In genomic region chr11:53091596-53091995, GRCm38 (mm10) we compare ENCODE assay signal across 14 mouse cellular contexts.
"Had no signal": no experiment of that assay in that cellular context is flagged by ENCODE, and none has a peak within 500 bp of the region (broad histone marks: within the 10 kb centered on the region; RNA-seq: fewer than 3 reads in every experiment).

No protein-coding gene starts in this region.

- ATAC-seq: midbrain, embryonic 15.5 days had no signal

- H3K27ac ChIP-seq: layer of hippocampus, adult 2 months; liver, embryonic 13.5 days; midbrain, embryonic 12.5 days; midbrain, embryonic 15.5 days; neural tube, embryonic 13.5 days had no signal

- H3K4me1 ChIP-seq: liver, embryonic 13.5 days; midbrain, embryonic 12.5 days had no signal

- H3K36me3 ChIP-seq: liver, embryonic 13.5 days; midbrain, embryonic 12.5 days; midbrain, embryonic 15.5 days; neural tube, embryonic 13.5 days had no signal

- H3K4me2 ChIP-seq: liver, embryonic 13.5 days; midbrain, embryonic 12.5 days; midbrain, embryonic 15.5 days; neural tube, embryonic 13.5 days had no signal

- H3K4me3 ChIP-seq: layer of hippocampus, adult 2 months; liver, embryonic 13.5 days; midbrain, embryonic 12.5 days; midbrain, embryonic 15.5 days; neural tube, embryonic 13.5 days had no signal

- DNase-seq: kidney, adult 9 months; kidney, postnatal 14 days; layer of hippocampus, adult 9-11 months; liver, embryonic 13.5 days; lung, adult 2 months; lung, postnatal 14 days; lung, postnatal 4 days; retina, postnatal 1 day; right cerebral cortex, postnatal 25 days; thymus, postnatal 25 days had no signal

- H3K9me3 ChIP-seq: liver, embryonic 13.5 days; midbrain, embryonic 12.5 days; midbrain, embryonic 15.5 days; neural tube, embryonic 13.5 days had no signal

- H3K9ac ChIP-seq: liver, embryonic 13.5 days; midbrain, embryonic 12.5 days; midbrain, embryonic 15.5 days; neural tube, embryonic 13.5 days had no signal

- H3K27me3 ChIP-seq: liver, embryonic 13.5 days; midbrain, embryonic 12.5 days; midbrain, embryonic 15.5 days; neural tube, embryonic 13.5 days had no signal
